Mouse (Mus musculus): Measurements from ENCODE around the gene Pip5kl1. TPM values are rescaled to one million over a fixed set of nuclear protein-coding genes. Genes with fewer than 3 reads are reported as not detected.

Pip5kl1 gene
- polyA plus RNA-seq, 1 experiment from 2014 or later, result 0.08 TPM

- H3K4me1 ChIP-seq (replicated peaks; ENCODE audit: control insufficient read depth, insufficient read depth), result peaks cover 13% of the 10 kb centered on the region
- no peak overlapping the region for H3K9ac ChIP-seq (ENCODE audit: low read length)
- WGBS, result 96% methylated on average over 1 of the region's 1 CpGs
- DNase-seq (ENCODE audit: low spot score), result no peak
- H3K4me3 ChIP-seq (ENCODE audit: low read depth, low read length), result no peak overlapping the region
- H3K36me3 ChIP-seq (ENCODE audit: control insufficient read depth, insufficient read depth, low read length), result no peaks in the 10 kb centered on the region
- no peak for ATAC-seq (ENCODE audit: low FRiP score, low TSS enrichment)
- no peak overlapping the region for H3K4me2 ChIP-seq (replicated peaks; ENCODE audit: low read depth)
- no peaks in the 10 kb centered on the region for H3K9me3 ChIP-seq (ENCODE audit: control insufficient read depth, low read length)
- no peaks in the 10 kb centered on the region for H3K27me3 ChIP-seq (ENCODE audit: control insufficient read depth, insufficient read depth, low read length)
- TF ChIP-seq CTCF (IDR thresholded peaks at IDR 0.05; ENCODE audit: low read depth) (no peak), EP300 (optimal IDR thresholded peaks at IDR 0.05) (no peak)
- no peak overlapping the region for H3K27ac ChIP-seq (replicated peaks)
These were observed 42.5 kb downstream of the Pip5kl1 start for GRCm38 (mm10) chr2:32617109-32617508.

GRCm38 (mm10) chr2:32617601-32618000, 43.0 kb downstream of the Pip5kl1 start:
- no peak overlapping the region for H3K4me3 ChIP-seq (ENCODE audit: low read depth, low read length)
- no peak overlapping the region for H3K9ac ChIP-seq (ENCODE audit: low read length)
- ATAC-seq (ENCODE audit: low FRiP score, low TSS enrichment) (no peak), DNase-seq (ENCODE audit: low spot score) (no peak)
- H3K9me3 ChIP-seq (ENCODE audit: control insufficient read depth, low read length), result no peaks in the 10 kb centered on the region
- WGBS, result 95% methylated on average over 4 of the region's 4 CpGs
- H3K4me2 ChIP-seq (replicated peaks; ENCODE audit: low read depth), result no peak overlapping the region
- H3K27me3 ChIP-seq (ENCODE audit: control insufficient read depth, insufficient read depth, low read length), result no peaks in the 10 kb centered on the region
- H3K27ac ChIP-seq (replicated peaks), result no peak overlapping the region
- TF ChIP-seq EP300 (optimal IDR thresholded peaks at IDR 0.05) (no peak), CTCF (IDR thresholded peaks at IDR 0.05; ENCODE audit: low read depth) (peak; percentile 57)
- H3K4me1 ChIP-seq (replicated peaks; ENCODE audit: control insufficient read depth, insufficient read depth), result peaks cover 13% of the 10 kb centered on the region
- no peaks in the 10 kb centered on the region for H3K36me3 ChIP-seq (ENCODE audit: control insufficient read depth, insufficient read depth, low read length)

- Histone ChIP-seq H3K27ac (replicated peaks) (no peak overlapping the region), H3K4me2 (replicated peaks; ENCODE audit: low read depth) (no peak overlapping the region), H3K9me3 (ENCODE audit: control insufficient read depth, low read length) (no peaks in the 10 kb centered on the region), H3K27me3 (ENCODE audit: control insufficient read depth, insufficient read depth, low read length) (no peaks in the 10 kb centered on the region), H3K4me1 (replicated peaks; ENCODE audit: control insufficient read depth, insufficient read depth) (peaks cover 13% of the 10 kb centered on the region), H3K4me3 (ENCODE audit: low read depth, low read length) (no peak overlapping the region), H3K9ac (ENCODE audit: low read length) (no peak overlapping the region), H3K36me3 (ENCODE audit: control insufficient read depth, insufficient read depth, low read length) (no peaks in the 10 kb centered on the region)
- TF ChIP-seq EP300 (optimal IDR thresholded peaks at IDR 0.05), result no peak
- TF ChIP-seq CTCF (IDR thresholded peaks at IDR 0.05; ENCODE audit: low read depth), result no peak
- 88% methylated on average over 9 of the region's 9 CpGs for WGBS
- ATAC-seq (ENCODE audit: low FRiP score, low TSS enrichment) (no peak), DNase-seq (ENCODE audit: low spot score) (no peak)
These were observed 43.5 kb downstream of the Pip5kl1 start for GRCm38 (mm10) chr2:32618051-32618450.

GRCm38 (mm10) chr2:32620682-32621516, 46.3 kb downstream of the Pip5kl1 start:
- no peaks in the 10 kb centered on the region for H3K9me3 ChIP-seq (ENCODE audit: control insufficient read depth, low read length)
- no peak for TF ChIP-seq CTCF (IDR thresholded peaks at IDR 0.05; ENCODE audit: low read depth)
- DNase-seq (ENCODE audit: low spot score), result peak; percentile 53
- peak overlapping the region; percentile 75 for H3K27ac ChIP-seq (replicated peaks)
- H3K4me3 ChIP-seq (ENCODE audit: low read depth, low read length), result no peak overlapping the region
- 23% methylated on average over 4 of the region's 4 CpGs for WGBS
- H3K4me1 ChIP-seq (replicated peaks; ENCODE audit: control insufficient read depth, insufficient read depth), result peaks cover 16% of the 10 kb centered on the region
- no peaks in the 10 kb centered on the region for H3K27me3 ChIP-seq (ENCODE audit: control insufficient read depth, insufficient read depth, low read length)
- H3K9ac ChIP-seq (ENCODE audit: low read length), result peak overlapping the region; percentile 23; the same call in 1 of the 2 replicates
- 0 out of 2 replicates have a peak overlapping the region, but pooled peaks have one; percentile 14 for H3K4me2 ChIP-seq (replicated peaks; ENCODE audit: low read depth)
- H3K36me3 ChIP-seq (ENCODE audit: control insufficient read depth, insufficient read depth, low read length), result no peaks in the 10 kb centered on the region
- peak; percentile 33 for ATAC-seq (ENCODE audit: low FRiP score, low TSS enrichment)

- TF ChIP-seq EP300 (optimal IDR thresholded peaks at IDR 0.05), result no peak
- H3K4me3 ChIP-seq (ENCODE audit: low read depth, low read length), result no peak within 1 kb of the TSS
- 25% methylated on average over 7 of the region's 7 CpGs for WGBS
- DNase-seq (ENCODE audit: low spot score) (no peak), ATAC-seq (ENCODE audit: low FRiP score, low TSS enrichment) (no peak)
- no peaks in the 10 kb centered on the region for H3K9me3 ChIP-seq (ENCODE audit: control insufficient read depth, low read length)
- no peaks in the 10 kb centered on the region for H3K27me3 ChIP-seq (ENCODE audit: control insufficient read depth, insufficient read depth, low read length)
- H3K9ac ChIP-seq (ENCODE audit: low read length), result no peak within 1 kb of the TSS; the same call in 1 of the 2 replicates
- peaks cover 17% of the 10 kb centered on the region for H3K4me1 ChIP-seq (replicated peaks; ENCODE audit: control insufficient read depth, insufficient read depth)
- H3K36me3 ChIP-seq (ENCODE audit: control insufficient read depth, insufficient read depth, low read length), result no peaks in the 10 kb centered on the region
- H3K4me2 ChIP-seq (replicated peaks; ENCODE audit: low read depth), result 0 out of 2 replicates have a peak within 1 kb of the TSS, but pooled peaks have one; percentile 14
- peak within 1 kb of the TSS; percentile 75 for H3K27ac ChIP-seq (replicated peaks)
These were observed 46.9 kb downstream of the Pip5kl1 start, which contains the start of gene Ak1 for GRCm38 (mm10) chr2:32621517-32621859. Gene Ak1, plus strand, starts transcription at chr2:32621758.

GRCm38 (mm10) chr2:32624111-32624748, 49.6 kb downstream of the Pip5kl1 start:
- no peak for ATAC-seq (ENCODE audit: low FRiP score, low TSS enrichment)
- peak overlapping the region; percentile 18; the same call in 1 of the 2 replicates for H3K27ac ChIP-seq (replicated peaks)
- DNase-seq (ENCODE audit: low spot score), result no peak

More at GRCm38 (mm10) chr2:32624111-32624748, 49.6 kb downstream of the Pip5kl1 start:
- Histone ChIP-seq H3K4me1 (replicated peaks; ENCODE audit: control insufficient read depth, insufficient read depth) (peaks cover 22% of the 10 kb centered on the region), H3K4me2 (replicated peaks; ENCODE audit: low read depth) (no peak overlapping the region), H3K9ac (ENCODE audit: low read length) (no peak overlapping the region), H3K9me3 (ENCODE audit: control insufficient read depth, low read length) (no peaks in the 10 kb centered on the region), H3K27me3 (ENCODE audit: control insufficient read depth, insufficient read depth, low read length) (no peaks in the 10 kb centered on the region), H3K4me3 (ENCODE audit: low read depth, low read length) (no peak overlapping the region), H3K36me3 (ENCODE audit: control insufficient read depth, insufficient read depth, low read length) (no peaks in the 10 kb centered on the region)
- WGBS, result 61% methylated on average over 5 of the region's 5 CpGs
- no peak for TF ChIP-seq CTCF (IDR thresholded peaks at IDR 0.05; ENCODE audit: low read depth)
- TF ChIP-seq EP300 (optimal IDR thresholded peaks at IDR 0.05), result no peak
